Mouse (Mus musculus): ENCODE measurements at regions not wholly inside any gene's neighbourhood (a gene's known extent, or its start where the extent isn't known, plus 50 kb on each side); places are given as distances from the start of the nearest gene placed in this dataset.
"Not testable (repeated sequence)": the region's sequence is repeated elsewhere in the genome, so short reads cannot be mapped to it uniquely, and the experiment has no call there.

GRCm38 (mm10) chr8:17948053-17948834 is 1029.8 kb downstream of the Defb40 start:
- no peak for ATAC-seq (ENCODE audit: low FRiP score, low read depth)
- H3K27ac ChIP-seq: no peak overlapping the region
- H3K9ac ChIP-seq: no peak overlapping the region
- H3K27me3 ChIP-seq: no peaks in the 10 kb centered on the region
- 84% methylated on average over 22 of the region's 22 CpGs for WGBS
- H3K9me3 ChIP-seq: no peaks in the 10 kb centered on the region
- H3K4me2 ChIP-seq (replicated peaks): no peak overlapping the region
- H3K4me3 ChIP-seq: no peak overlapping the region
- no peaks in the 10 kb centered on the region for H3K4me1 ChIP-seq
- no peaks in the 10 kb centered on the region for H3K36me3 ChIP-seq

- H3K36me3 ChIP-seq: no peaks in the 10 kb centered on the region
- no peak overlapping the region for H3K9ac ChIP-seq
- H3K9me3 ChIP-seq: no peaks in the 10 kb centered on the region
- H3K4me3 ChIP-seq: no peak overlapping the region
- H3K27ac ChIP-seq: no peak overlapping the region
- no peaks in the 10 kb centered on the region for H3K4me1 ChIP-seq
- H3K27me3 ChIP-seq: no peaks in the 10 kb centered on the region
- no peak for ATAC-seq (ENCODE audit: low FRiP score, low read depth)
- no peak overlapping the region for H3K4me2 ChIP-seq (replicated peaks)
Observed at GRCm38 (mm10) chr8:17934696-17935095, 1043.4 kb downstream of the Defb40 start.

- H3K36me3 ChIP-seq: no peaks in the 10 kb centered on the region
- WGBS: 85% methylated on average over 15 of the region's 15 CpGs
- no peaks in the 10 kb centered on the region for H3K27me3 ChIP-seq
- ATAC-seq (ENCODE audit: low FRiP score, low read depth): no peak
- H3K9me3 ChIP-seq: no peaks in the 10 kb centered on the region
- H3K4me1 ChIP-seq: no peaks in the 10 kb centered on the region
- no peak overlapping the region for H3K4me2 ChIP-seq (replicated peaks)
- no peak overlapping the region for H3K4me3 ChIP-seq
- no peak overlapping the region for H3K9ac ChIP-seq
- no peak overlapping the region for H3K27ac ChIP-seq
Observed at GRCm38 (mm10) chr8:17909316-17909715, 1068.7 kb downstream of the Defb40 start.

GRCm38 (mm10) chr8:17888598-17888997 is 1089.5 kb downstream of the Defb40 start:
- H3K27me3 ChIP-seq; ATAC-seq (ENCODE audit: low FRiP score, low read depth); H3K36me3 ChIP-seq; H3K27ac ChIP-seq; H3K9ac ChIP-seq; H3K4me1 ChIP-seq; H3K4me3 ChIP-seq; H3K9me3 ChIP-seq; H3K4me2 ChIP-seq (replicated peaks): not testable (repeated sequence)
- 57% methylated on average over 5 of the region's 5 CpGs for WGBS

GRCm38 (mm10) chr8:17863388-17863787 is 1114.7 kb downstream of the Defb40 start:
- no peak overlapping the region for H3K4me3 ChIP-seq
- H3K4me1 ChIP-seq: no peaks in the 10 kb centered on the region
- H3K4me2 ChIP-seq (replicated peaks): no peak overlapping the region
- no peaks in the 10 kb centered on the region for H3K9me3 ChIP-seq
- no peak for ATAC-seq (ENCODE audit: low FRiP score, low read depth)
- H3K27me3 ChIP-seq: no peaks in the 10 kb centered on the region
- H3K9ac ChIP-seq: no peak overlapping the region
- H3K36me3 ChIP-seq: no peaks in the 10 kb centered on the region
- WGBS: 84% methylated on average over 2 of the region's 2 CpGs
- no peak overlapping the region for H3K27ac ChIP-seq

All from limb, embryonic 13.5 days (tissue).